Mouse (Mus musculus) B cell, adult 67 days (primary cell): ENCODE measurements around the gene Musk. TPM values are rescaled to one million over a fixed set of nuclear protein-coding genes. Genes with fewer than 3 reads are reported as not detected.

ENCODE experiments used
- total RNA-seq, 2 experiments: library from RNA; stranded (reverse); gene quantifications; 4 replicates each; pipeline ENCODE4 v1.2.4; 2023

The Musk gene
- total RNA-seq = not detected

GRCm38 (mm10) chr4:58285687-58286086, at the start of gene Musk:
Musk (plus strand) TSS chr4:58285960.

Other genes starting within 250 kb of the Musk start
- gene Svep1, start 79.1 kb upstream of the Musk start, total RNA-seq = not detected